Mouse (Mus musculus): ENCODE results near the gene Gga1.

The Gga1 gene

DNA sequence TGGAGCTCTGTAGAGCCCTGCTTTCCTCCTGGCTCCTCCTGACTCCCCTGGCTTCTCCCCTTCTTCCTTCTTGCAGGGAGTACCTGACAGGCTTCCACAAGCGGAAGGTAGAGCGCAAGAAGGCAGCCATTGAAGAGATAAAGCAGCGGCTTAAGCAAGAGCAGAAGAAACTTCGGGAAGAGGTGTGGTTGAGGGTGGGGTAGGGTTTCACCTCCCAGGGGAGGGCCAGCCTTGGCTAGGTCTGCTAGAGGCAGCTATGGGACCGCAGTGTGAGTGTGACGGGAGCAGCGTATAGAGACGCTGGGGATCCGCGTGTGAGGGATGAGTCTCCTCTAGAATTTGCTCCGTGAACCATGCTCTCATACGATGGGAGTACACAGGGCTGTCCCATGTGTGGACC, 59.4 kb downstream of the Gga1 start:
- in situ Hi-C loops (cut with MseI, MboI) = no loop called here

DNA sequence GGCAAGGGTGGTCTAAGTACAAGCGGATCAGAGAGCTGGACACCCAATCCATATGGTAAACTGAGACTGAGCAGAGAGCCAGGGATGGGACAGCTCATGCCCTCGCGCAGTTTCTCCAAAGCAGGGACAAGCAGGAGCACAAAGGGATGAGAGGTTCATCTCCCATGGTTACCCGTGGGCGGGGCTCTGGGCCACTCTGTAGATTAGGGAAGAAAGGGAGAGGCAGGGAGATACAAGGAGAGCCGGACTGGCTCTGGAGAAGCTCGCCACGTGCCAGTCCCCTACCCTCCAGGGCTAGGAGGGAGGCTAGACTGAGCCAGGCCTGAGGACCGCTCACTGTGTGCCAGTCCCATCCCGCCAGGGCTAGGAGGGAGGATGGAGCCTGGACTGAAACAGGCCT, 60.3 kb downstream of the Gga1 start:
- in situ Hi-C loops (cut with MseI, MboI) = no loop called here

DNA sequence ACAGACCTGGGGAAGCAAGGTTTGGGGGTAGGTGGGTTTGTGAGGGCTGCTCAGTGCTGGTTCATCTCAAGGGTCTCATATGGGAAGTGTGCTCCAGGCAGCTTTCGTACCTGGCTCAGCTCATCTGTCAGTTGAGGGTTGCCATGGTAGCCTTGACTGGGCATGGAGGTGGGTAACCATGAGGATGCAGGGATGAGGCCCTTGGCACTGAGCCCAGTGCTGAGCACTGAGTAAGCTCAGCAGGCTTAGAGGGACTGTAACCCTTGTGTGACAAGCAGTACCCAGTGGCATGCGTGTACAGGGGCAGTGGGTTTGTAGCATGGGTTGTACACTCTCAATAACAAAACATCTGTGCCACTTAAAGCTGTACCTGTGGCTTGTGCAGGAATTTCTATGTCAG, 61.0 kb downstream of the Gga1 start:
- in situ Hi-C loops (cut with MseI, MboI) = no loop called here

DNA sequence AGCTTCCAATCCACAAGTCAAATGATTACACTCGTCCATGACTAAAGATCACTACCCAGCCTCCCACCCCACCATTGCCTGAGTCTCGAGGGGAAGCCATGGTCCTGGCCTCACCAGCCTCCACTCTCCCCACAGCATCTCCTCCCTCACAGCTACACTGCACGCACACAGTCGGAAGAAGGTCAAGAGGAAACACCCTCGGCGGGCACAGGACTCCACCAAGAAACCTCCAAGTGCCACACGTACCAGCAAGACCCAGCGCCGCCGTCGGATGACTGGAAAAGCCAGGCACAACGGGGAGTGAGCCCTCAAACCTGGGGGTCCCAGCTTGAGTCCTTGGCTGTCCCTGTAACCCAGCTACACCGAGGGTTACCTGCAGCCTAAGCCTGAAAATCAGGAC, 63.3 kb downstream of the Gga1 start:
- in situ Hi-C loops (cut with MseI, MboI) = no loop called here

DNA sequence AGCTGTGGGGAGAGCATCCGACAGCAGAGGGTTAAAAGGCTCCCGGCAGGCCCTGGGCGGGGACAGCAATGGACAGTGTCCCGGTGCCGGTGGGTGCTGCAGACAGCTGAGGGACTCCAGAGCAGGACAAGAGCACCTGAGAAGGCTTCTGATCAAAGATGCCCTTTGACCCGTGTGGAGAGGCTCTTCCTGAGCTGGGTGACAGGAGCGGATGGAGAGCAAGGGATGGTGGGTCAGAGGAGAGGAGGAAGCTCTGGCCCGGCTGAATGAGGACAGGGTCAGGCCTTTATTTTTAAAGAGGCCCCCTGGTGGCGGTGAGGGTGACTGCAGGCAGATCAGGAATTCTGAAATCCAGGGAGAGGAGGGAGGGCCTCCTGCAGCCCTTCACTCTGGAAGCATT, 65.7 kb downstream of the Gga1 start:
- in situ Hi-C loops (cut with MseI, MboI) = no loop called here

Measured in mouse trophoblast stem cell (cell line).